Mouse (Mus musculus): ENCODE measurements around the gene Pigm. TPM values are rescaled to one million over a fixed set of nuclear protein-coding genes. Genes with fewer than 3 reads are reported as not detected.

Gene Pigm
- polyA plus RNA-seq, 1 experiment from 2014 or later: 4.3 TPM

- no peak overlapping the region for H3K4me3 ChIP-seq
- H3K9me3 ChIP-seq (replicated peaks): no peaks in the 10 kb centered on the region
- H3K36me3 ChIP-seq: no peaks in the 10 kb centered on the region
- no peak for ATAC-seq
- peaks cover 9% of the 10 kb centered on the region for H3K27me3 ChIP-seq (replicated peaks)
- H3K9ac ChIP-seq: no peak overlapping the region
- H3K4me2 ChIP-seq: no peak overlapping the region
- H3K27ac ChIP-seq: no peak overlapping the region
- no peaks in the 10 kb centered on the region for H3K4me1 ChIP-seq
- WGBS (ENCODE audit: insufficient replicate concordance): 40% methylated on average over 9 of the region's 9 CpGs
Measured at GRCm38 (mm10) chr1:172396996-172397752, 20.8 kb downstream of the Pigm start.

- no peak overlapping the region for H3K9ac ChIP-seq
- H3K9me3 ChIP-seq (replicated peaks): no peaks in the 10 kb centered on the region
- H3K4me1 ChIP-seq: no peaks in the 10 kb centered on the region
- no peak overlapping the region for H3K27ac ChIP-seq
- H3K27me3 ChIP-seq (replicated peaks): no peaks in the 10 kb centered on the region; the same call in 1 of the 2 replicates
- WGBS (ENCODE audit: insufficient replicate concordance): 51% methylated on average over 16 of the region's 16 CpGs
- no peaks in the 10 kb centered on the region for H3K36me3 ChIP-seq
- ATAC-seq: no peak
- no peak overlapping the region for H3K4me2 ChIP-seq
- no peak overlapping the region for H3K4me3 ChIP-seq
Measured at GRCm38 (mm10) chr1:172406077-172406706, 29.8 kb downstream of the Pigm start.

DNA sequence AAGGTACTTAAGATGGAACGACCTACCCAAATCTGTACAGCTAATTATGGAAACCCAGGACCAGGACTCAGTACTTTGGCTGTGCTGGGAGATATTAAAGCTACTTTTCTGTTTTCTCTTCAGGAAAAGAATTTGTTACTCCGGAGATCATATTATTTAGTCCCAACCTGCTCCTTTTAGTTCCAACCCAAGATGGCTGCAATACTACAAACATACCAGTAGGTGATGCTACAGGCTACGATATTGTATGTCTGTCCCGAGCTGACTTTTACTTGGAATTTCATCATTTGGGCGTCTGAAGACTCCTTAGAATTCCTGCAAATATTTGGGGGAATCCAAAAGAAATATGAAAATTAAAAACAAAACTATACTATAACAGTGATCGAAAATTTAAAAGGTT is 32.6 kb downstream of the Pigm start:
- no peaks in the 10 kb centered on the region; the same call in 1 of the 2 replicates for H3K27me3 ChIP-seq (replicated peaks)
- H3K36me3 ChIP-seq: no peaks in the 10 kb centered on the region
- no peak overlapping the region for H3K9ac ChIP-seq
- no peak overlapping the region for H3K27ac ChIP-seq
- no peaks in the 10 kb centered on the region for H3K4me1 ChIP-seq
- ATAC-seq: no peak
- H3K9me3 ChIP-seq (replicated peaks): no peaks in the 10 kb centered on the region
- no peak overlapping the region for H3K4me3 ChIP-seq
- no peak overlapping the region for H3K4me2 ChIP-seq
- WGBS (ENCODE audit: insufficient replicate concordance): 8% methylated on average over 6 of the region's 6 CpGs

GRCm38 (mm10) chr1:172409431-172409830 is 33.1 kb downstream of the Pigm start:
- H3K27ac ChIP-seq: no peak overlapping the region
- no peak for ATAC-seq
- WGBS (ENCODE audit: insufficient replicate concordance): 5% methylated on average over 5 of the region's 5 CpGs

GRCm38 (mm10) chr1:172410806-172411205 is 34.5 kb downstream of the Pigm start:
- H3K4me1 ChIP-seq: no peaks in the 10 kb centered on the region
- H3K9me3 ChIP-seq (replicated peaks): no peaks in the 10 kb centered on the region
- H3K4me3 ChIP-seq: no peak overlapping the region
- ATAC-seq: no peak
- no peak overlapping the region for H3K27ac ChIP-seq
- WGBS (ENCODE audit: insufficient replicate concordance): 3% methylated on average over 4 of the region's 4 CpGs
- H3K27me3 ChIP-seq (replicated peaks): no peaks in the 10 kb centered on the region; the same call in 1 of the 2 replicates
- no peak overlapping the region for H3K9ac ChIP-seq
- no peak overlapping the region for H3K4me2 ChIP-seq
- no peaks in the 10 kb centered on the region for H3K36me3 ChIP-seq

More at GRCm38 (mm10) chr1:172409431-172409830, 33.1 kb downstream of the Pigm start:
- H3K9ac ChIP-seq: no peak overlapping the region
- no peak overlapping the region for H3K4me2 ChIP-seq
- H3K27me3 ChIP-seq (replicated peaks): no peaks in the 10 kb centered on the region; the same call in 1 of the 2 replicates
- H3K4me3 ChIP-seq: no peak overlapping the region
- H3K9me3 ChIP-seq (replicated peaks): no peaks in the 10 kb centered on the region
- no peaks in the 10 kb centered on the region for H3K4me1 ChIP-seq
- H3K36me3 ChIP-seq: no peaks in the 10 kb centered on the region

- Histone ChIP-seq H3K9ac (no peak overlapping the region), H3K27ac (no peak overlapping the region), H3K4me2 (no peak overlapping the region), H3K4me3 (no peak overlapping the region), H3K4me1 (no peaks in the 10 kb centered on the region), H3K27me3 (replicated peaks) (no peaks in the 10 kb centered on the region; the same call in 1 of the 2 replicates), H3K9me3 (replicated peaks) (no peaks in the 10 kb centered on the region), H3K36me3 (no peaks in the 10 kb centered on the region)
- WGBS (ENCODE audit: insufficient replicate concordance): 0% methylated on average over 5 of the region's 5 CpGs
- peak; percentile 37; the same call in 1 of the 2 replicates for ATAC-seq
Measured at GRCm38 (mm10) chr1:172412204-172412603, 35.9 kb downstream of the Pigm start.

DNA sequence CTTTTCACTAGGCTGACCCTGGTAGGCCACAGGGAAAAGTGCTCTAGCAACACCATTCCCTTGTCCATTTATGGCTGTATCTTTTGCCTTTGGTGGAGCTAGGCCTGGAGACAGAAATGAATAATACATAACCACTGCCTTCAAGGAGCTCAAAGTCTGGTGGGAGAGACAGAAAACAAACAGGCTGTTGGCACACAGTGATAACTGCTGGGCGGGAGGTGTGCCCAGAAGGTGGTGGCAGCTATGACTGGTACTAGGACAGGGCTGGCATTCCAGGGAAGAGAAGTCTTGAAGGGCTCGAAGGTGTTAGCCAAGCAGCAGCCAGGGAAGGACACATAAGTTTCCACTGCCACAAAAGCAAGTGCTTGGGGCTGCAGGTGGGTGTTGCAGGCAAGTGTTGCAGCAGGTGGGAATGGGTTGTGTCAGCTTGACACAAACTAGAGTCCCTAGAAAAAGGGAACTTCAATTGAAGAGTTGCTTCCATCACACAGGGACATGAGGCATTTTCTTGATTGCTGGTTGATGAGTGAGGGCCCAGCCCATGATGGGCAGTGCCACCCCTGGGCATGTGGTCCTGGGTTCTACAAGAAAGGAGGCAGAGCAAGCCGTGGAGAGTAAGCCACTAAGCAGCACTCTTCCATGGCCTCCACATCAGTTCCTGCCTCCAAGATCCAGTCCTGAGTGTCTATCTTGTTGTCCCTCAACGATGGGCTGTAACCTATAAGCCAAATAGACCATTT is 37.3 kb downstream of the Pigm start:
- ATAC-seq: no peak
- no peaks in the 10 kb centered on the region for H3K4me1 ChIP-seq
- no peaks in the 10 kb centered on the region for H3K27me3 ChIP-seq (replicated peaks)
- H3K9ac ChIP-seq: no peak overlapping the region
- no peaks in the 10 kb centered on the region for H3K9me3 ChIP-seq (replicated peaks)
- no peaks in the 10 kb centered on the region for H3K36me3 ChIP-seq
- no peak overlapping the region for H3K27ac ChIP-seq
- no peak overlapping the region for H3K4me3 ChIP-seq
- WGBS (ENCODE audit: insufficient replicate concordance): 57% methylated on average over 4 of the region's 4 CpGs
- no peak overlapping the region for H3K4me2 ChIP-seq

DNA sequence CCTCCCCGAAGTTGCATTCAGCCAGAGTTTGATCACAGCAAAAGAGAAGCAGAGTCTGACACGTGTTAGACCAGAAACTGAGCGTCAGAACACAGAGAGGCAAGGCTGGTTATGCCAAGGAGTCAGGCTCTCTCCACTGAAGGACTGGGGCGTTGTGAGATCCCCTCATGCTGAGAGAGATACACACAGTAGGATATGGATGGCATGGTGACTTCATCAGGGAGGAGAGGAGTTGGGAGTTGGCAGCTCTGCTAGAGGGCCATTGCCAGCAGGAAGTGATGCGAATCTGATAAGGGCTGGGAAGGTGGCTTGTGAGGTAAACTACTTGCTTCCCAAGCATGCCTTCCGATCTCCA is 37.9 kb downstream of the Pigm start:
- ATAC-seq: no peak
- Histone ChIP-seq H3K27me3 (replicated peaks) (no peaks in the 10 kb centered on the region), H3K9me3 (replicated peaks) (no peaks in the 10 kb centered on the region), H3K36me3 (no peaks in the 10 kb centered on the region), H3K9ac (no peak overlapping the region), H3K4me1 (no peaks in the 10 kb centered on the region), H3K27ac (no peak overlapping the region), H3K4me2 (no peak overlapping the region), H3K4me3 (no peak overlapping the region)
- WGBS (ENCODE audit: insufficient replicate concordance): 66% methylated on average over 6 of the region's 6 CpGs

DNA sequence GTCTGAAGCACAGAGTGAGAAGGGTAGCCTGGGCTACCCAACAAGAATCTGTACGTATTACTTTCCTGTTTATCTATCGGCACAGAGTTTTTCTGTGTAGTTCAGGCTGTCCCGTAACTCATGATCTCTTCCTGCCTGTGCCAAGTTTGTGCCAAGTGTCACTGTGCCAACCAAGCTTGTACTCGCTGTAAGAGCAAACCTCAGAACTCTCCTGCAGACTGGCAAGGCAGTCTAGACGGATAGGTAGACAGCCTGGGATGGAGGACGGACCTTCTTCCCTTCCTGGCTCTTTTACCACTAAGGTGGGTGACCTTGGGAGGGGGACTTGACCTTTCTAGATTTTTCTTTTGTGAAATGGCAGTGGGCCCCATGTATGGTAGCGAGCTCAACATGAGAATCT is 38.7 kb downstream of the Pigm start:
- H3K4me2 ChIP-seq: no peak overlapping the region
- 70% methylated on average over 7 of the region's 7 CpGs for WGBS (ENCODE audit: insufficient replicate concordance)
- no peak overlapping the region for H3K4me3 ChIP-seq
- H3K4me1 ChIP-seq: no peaks in the 10 kb centered on the region
- no peak overlapping the region for H3K27ac ChIP-seq
- H3K27me3 ChIP-seq (replicated peaks): no peaks in the 10 kb centered on the region
- H3K36me3 ChIP-seq: no peaks in the 10 kb centered on the region
- ATAC-seq: no peak
- H3K9me3 ChIP-seq (replicated peaks): no peaks in the 10 kb centered on the region
- H3K9ac ChIP-seq: no peak overlapping the region

- Histone ChIP-seq H3K4me3 (no peak overlapping the region), H3K4me1 (no peaks in the 10 kb centered on the region), H3K27ac (no peak overlapping the region), H3K9me3 (replicated peaks) (no peaks in the 10 kb centered on the region), H3K9ac (no peak overlapping the region), H3K4me2 (no peak overlapping the region), H3K36me3 (no peaks in the 10 kb centered on the region), H3K27me3 (replicated peaks) (no peaks in the 10 kb centered on the region)
- 0 out of 2 replicates have a peak, but pooled peaks have one; percentile 18 for ATAC-seq
- 16% methylated on average over 6 of the region's 6 CpGs for WGBS (ENCODE audit: insufficient replicate concordance)
Measured at GRCm38 (mm10) chr1:172418173-172418572, 41.8 kb downstream of the Pigm start.

DNA sequence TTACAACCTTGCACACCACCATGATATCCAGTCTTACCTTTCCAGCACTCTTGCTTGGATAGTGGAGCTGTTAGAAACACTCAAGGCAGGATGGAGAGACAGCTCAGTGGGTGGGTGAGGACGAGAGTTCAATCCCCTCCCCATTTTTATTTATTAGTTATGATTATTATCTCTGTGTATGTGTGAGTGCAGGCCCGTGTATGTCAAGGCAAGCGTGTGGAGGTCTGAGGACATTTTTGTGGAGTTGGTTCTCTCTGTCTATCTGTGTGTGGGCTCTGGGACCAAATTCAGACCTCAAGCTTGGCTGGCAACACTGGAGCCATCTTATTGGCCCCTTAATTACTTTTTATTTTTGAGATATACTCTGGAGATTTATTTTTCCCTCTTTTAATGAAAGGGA is 42.3 kb downstream of the Pigm start:
- Histone ChIP-seq H3K27ac (no peak overlapping the region), H3K9ac (no peak overlapping the region), H3K4me3 (no peak overlapping the region), H3K9me3 (replicated peaks) (no peaks in the 10 kb centered on the region), H3K36me3 (no peaks in the 10 kb centered on the region), H3K27me3 (replicated peaks) (no peaks in the 10 kb centered on the region), H3K4me1 (no peaks in the 10 kb centered on the region), H3K4me2 (no peak overlapping the region)
- WGBS (ENCODE audit: insufficient replicate concordance): 56% methylated on average over 3 of the region's 3 CpGs
- ATAC-seq: no peak

DNA sequence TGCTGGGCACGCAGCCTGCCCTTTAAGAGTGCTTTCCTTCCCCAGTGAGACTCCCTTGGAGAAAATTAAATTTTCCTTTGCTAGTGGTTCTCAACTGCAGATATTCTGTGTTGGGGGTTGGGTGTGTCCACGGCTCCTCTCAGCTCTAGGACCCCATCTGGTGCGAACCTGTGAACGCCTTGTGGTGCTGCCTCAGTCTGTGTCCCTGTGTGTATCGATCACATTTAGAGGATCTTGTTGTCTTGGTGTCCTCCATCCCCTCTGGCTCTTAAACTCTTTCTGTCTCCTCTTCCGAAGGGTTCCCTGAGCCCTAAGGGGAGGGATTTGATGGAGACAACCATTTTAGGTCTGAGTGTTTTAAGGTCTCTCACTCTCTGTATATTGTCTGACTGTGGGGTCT is 43.8 kb downstream of the Pigm start:
- Histone ChIP-seq H3K9ac (no peak overlapping the region), H3K9me3 (replicated peaks) (no peaks in the 10 kb centered on the region), H3K27me3 (replicated peaks) (no peaks in the 10 kb centered on the region), H3K36me3 (no peaks in the 10 kb centered on the region), H3K27ac (no peak overlapping the region), H3K4me3 (no peak overlapping the region), H3K4me2 (no peak overlapping the region), H3K4me1 (no peaks in the 10 kb centered on the region)
- no peak for ATAC-seq
- 71% methylated on average over 6 of the region's 6 CpGs for WGBS (ENCODE audit: insufficient replicate concordance)

All from liver, embryonic 12.5 days (tissue).